Mouse (Mus musculus): Measurements from ENCODE around the gene Lcat. TPM values are rescaled to one million over a fixed set of nuclear protein-coding genes. Genes with fewer than 3 reads are reported as not detected.
A peak's percentile ranks its signal among the peaks of the same experiment; 100 is the strongest.

Gene Lcat
- polyA plus RNA-seq, 1 experiment from 2014 or later = 7.9 TPM

GRCm38 (mm10) chr8:105937496-105938305 is 5.5 kb downstream of the Lcat start:
- peaks cover 25% of the 10 kb centered on the region for H3K4me1 ChIP-seq
- no peaks in the 10 kb centered on the region for H3K27me3 ChIP-seq (ENCODE audit: insufficient read depth, poor library complexity, severe bottlenecking)
- peaks cover 30% of the 10 kb centered on the region for H3K36me3 ChIP-seq
- peak overlapping the region; percentile 67 for H3K4me3 ChIP-seq
- H3K9me3 ChIP-seq = no peaks in the 10 kb centered on the region
- under 1% methylated on average over 33 of the region's 33 CpGs for WGBS
- DNase-seq (ENCODE audit: low spot score) = no peak
- H3K27ac ChIP-seq = peak overlapping the region; percentile 89

GRCm38 (mm10) chr8:105936866-105937475 is 6.2 kb downstream of the Lcat start:
- no peaks in the 10 kb centered on the region for H3K9me3 ChIP-seq
- WGBS = under 1% methylated on average over 30 of the region's 30 CpGs
- peak; percentile 98 for DNase-seq (ENCODE audit: low spot score)

GRCm38 (mm10) chr8:105935863-105936603 is 7.1 kb downstream of the Lcat start:
- 19% methylated on average over 7 of the region's 7 CpGs for WGBS
- peak overlapping the region; percentile 67 for H3K4me3 ChIP-seq
- H3K4me1 ChIP-seq = peaks cover 26% of the 10 kb centered on the region

More at GRCm38 (mm10) chr8:105936866-105937475, 6.2 kb downstream of the Lcat start:
- Histone ChIP-seq H3K27me3 (ENCODE audit: insufficient read depth, poor library complexity, severe bottlenecking) (no peaks in the 10 kb centered on the region), H3K27ac (peak overlapping the region; percentile 89), H3K4me1 (peaks cover 25% of the 10 kb centered on the region), H3K4me3 (peak overlapping the region; percentile 67), H3K36me3 (peaks cover 25% of the 10 kb centered on the region)

GRCm38 (mm10) chr8:105935105-105935504 is 8.1 kb downstream of the Lcat start:
- 59% methylated on average over 6 of the region's 6 CpGs for WGBS
- Histone ChIP-seq H3K27ac (no peak overlapping the region), H3K27me3 (ENCODE audit: insufficient read depth, poor library complexity, severe bottlenecking) (no peaks in the 10 kb centered on the region), H3K4me1 (peaks cover 35% of the 10 kb centered on the region), H3K9me3 (no peaks in the 10 kb centered on the region), H3K36me3 (peaks cover 26% of the 10 kb centered on the region), H3K4me3 (0 out of 2 replicates have a peak overlapping the region, but pooled peaks have one; percentile 67)
- no peak for DNase-seq (ENCODE audit: low spot score)

More at GRCm38 (mm10) chr8:105935863-105936603, 7.1 kb downstream of the Lcat start:
- no peak for DNase-seq (ENCODE audit: low spot score)
- Histone ChIP-seq H3K27ac (peak overlapping the region; percentile 89), H3K36me3 (peaks cover 22% of the 10 kb centered on the region), H3K9me3 (no peaks in the 10 kb centered on the region), H3K27me3 (ENCODE audit: insufficient read depth, poor library complexity, severe bottlenecking) (no peaks in the 10 kb centered on the region)

GRCm38 (mm10) chr8:105933762-105934161 is 9.4 kb downstream of the Lcat start, which contains the start of gene Ctrl:
TSS of gene Ctrl (minus strand) at chr8:105933862.
- no peak within 1 kb of the TSS for H3K27ac ChIP-seq
- H3K36me3 ChIP-seq = peaks cover 23% of the 10 kb centered on the region
- no peaks in the 10 kb centered on the region for H3K27me3 ChIP-seq (ENCODE audit: insufficient read depth, poor library complexity, severe bottlenecking)
- H3K4me1 ChIP-seq = peaks cover 36% of the 10 kb centered on the region
- DNase-seq (ENCODE audit: low spot score) = no peak
- H3K4me3 ChIP-seq = no peak within 1 kb of the TSS
- H3K9me3 ChIP-seq = no peaks in the 10 kb centered on the region
- WGBS = 82% methylated on average over 2 of the region's 2 CpGs

- 85% methylated on average over 11 of the region's 11 CpGs for WGBS
- no peak for DNase-seq (ENCODE audit: low spot score)
- peaks cover 23% of the 10 kb centered on the region for H3K36me3 ChIP-seq
- H3K27ac ChIP-seq = no peak overlapping the region
- H3K4me3 ChIP-seq = no peak overlapping the region
- no peaks in the 10 kb centered on the region for H3K9me3 ChIP-seq
- H3K27me3 ChIP-seq (ENCODE audit: insufficient read depth, poor library complexity, severe bottlenecking) = no peaks in the 10 kb centered on the region
- peaks cover 27% of the 10 kb centered on the region for H3K4me1 ChIP-seq
These were observed 10.7 kb downstream of the Lcat start for GRCm38 (mm10) chr8:105932525-105932924.

- H3K36me3 ChIP-seq = peaks cover 23% of the 10 kb centered on the region
- 84% methylated on average over 3 of the region's 3 CpGs for WGBS
These were observed 11.9 kb downstream of the Lcat start for GRCm38 (mm10) chr8:105931271-105931670.

GRCm38 (mm10) chr8:105930602-105931001 is 12.6 kb downstream of the Lcat start:
- 14% methylated on average over 8 of the region's 8 CpGs for WGBS
- H3K36me3 ChIP-seq = peaks cover 23% of the 10 kb centered on the region
- H3K9me3 ChIP-seq = no peaks in the 10 kb centered on the region
- DNase-seq (ENCODE audit: low spot score) = peak; percentile 90
- peaks cover 15% of the 10 kb centered on the region for H3K4me1 ChIP-seq
- peak overlapping the region; percentile 62 for H3K27ac ChIP-seq
- H3K4me3 ChIP-seq = no peak overlapping the region
- no peaks in the 10 kb centered on the region for H3K27me3 ChIP-seq (ENCODE audit: insufficient read depth, poor library complexity, severe bottlenecking)

More at GRCm38 (mm10) chr8:105931271-105931670, 11.9 kb downstream of the Lcat start:
- no peak overlapping the region for H3K4me3 ChIP-seq
- H3K27me3 ChIP-seq (ENCODE audit: insufficient read depth, poor library complexity, severe bottlenecking) = no peaks in the 10 kb centered on the region
- no peak overlapping the region for H3K27ac ChIP-seq
- no peaks in the 10 kb centered on the region for H3K9me3 ChIP-seq
- peaks cover 22% of the 10 kb centered on the region for H3K4me1 ChIP-seq
- no peak for DNase-seq (ENCODE audit: low spot score)

GRCm38 (mm10) chr8:105925123-105925522 is 18.1 kb downstream of the Lcat start:
- Histone ChIP-seq H3K9me3 (no peaks in the 10 kb centered on the region), H3K27me3 (ENCODE audit: insufficient read depth, poor library complexity, severe bottlenecking) (no peaks in the 10 kb centered on the region), H3K27ac (no peak overlapping the region), H3K4me1 (peaks cover 8% of the 10 kb centered on the region), H3K36me3 (peaks cover 16% of the 10 kb centered on the region), H3K4me3 (no peak overlapping the region)
- 60% methylated on average over 3 of the region's 3 CpGs for WGBS
- DNase-seq (ENCODE audit: low spot score) = no peak

- H3K4me1 ChIP-seq = peaks cover 9% of the 10 kb centered on the region; the same call in 1 of the 2 replicates
- no peak overlapping the region for H3K4me3 ChIP-seq
- no peaks in the 10 kb centered on the region for H3K9me3 ChIP-seq
- H3K27ac ChIP-seq = no peak overlapping the region
- WGBS = 68% methylated on average over 3 of the region's 3 CpGs
- H3K36me3 ChIP-seq = peaks cover 26% of the 10 kb centered on the region
- no peak for DNase-seq (ENCODE audit: low spot score)
- no peaks in the 10 kb centered on the region for H3K27me3 ChIP-seq (ENCODE audit: insufficient read depth, poor library complexity, severe bottlenecking)
These were observed 23.8 kb downstream of the Lcat start for GRCm38 (mm10) chr8:105919390-105919789.

- no peaks in the 10 kb centered on the region for H3K27me3 ChIP-seq (ENCODE audit: insufficient read depth, poor library complexity, severe bottlenecking)
- peak overlapping the region; percentile 91 for H3K4me3 ChIP-seq
- peaks cover 12% of the 10 kb centered on the region for H3K4me1 ChIP-seq
- H3K9me3 ChIP-seq = no peaks in the 10 kb centered on the region
- peak overlapping the region; percentile 97 for H3K27ac ChIP-seq
- 30% methylated on average over 16 of the region's 16 CpGs for WGBS
- no peaks in the 10 kb centered on the region for H3K36me3 ChIP-seq
- no peak for DNase-seq (ENCODE audit: low spot score)
These were observed 42.1 kb downstream of the Lcat start for GRCm38 (mm10) chr8:105900941-105901616.
